Mouse (Mus musculus) testis, postnatal 14 days (tissue): ENCODE data around the gene Klf6.

Experiments
- DNase-seq: peaks from one replicate; pipeline ENCODE4 v3.0.0; 2021; ENCODE audit warnings: low spot score

The Klf6 gene

DNA sequence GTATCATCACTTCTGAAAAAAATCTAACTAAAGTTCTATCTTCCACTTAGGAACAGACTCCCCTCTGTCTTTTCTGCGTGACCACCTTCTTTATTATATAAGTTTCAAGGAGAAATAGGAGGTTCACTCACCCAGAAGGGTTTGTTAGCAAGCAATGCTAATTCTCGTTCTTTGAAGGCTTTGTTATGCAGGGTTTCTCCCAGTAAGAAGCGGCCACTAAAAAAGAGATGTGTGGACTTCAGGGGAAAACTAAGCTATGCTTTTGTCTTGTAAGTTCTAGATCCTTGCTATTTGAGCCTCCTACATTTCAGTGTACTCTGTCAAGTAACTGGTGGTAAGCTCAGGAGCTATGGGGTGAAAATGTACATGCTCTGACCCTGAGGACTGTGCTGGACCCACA, 38.4 kb downstream of the Klf6 start:
- DNase-seq, result no peak

- DNase-seq, result no peak
Observed at GRCm38 (mm10) chr13:5913201-5913600, 51.9 kb downstream of the Klf6 start.

- no peak for DNase-seq
Observed at GRCm38 (mm10) chr13:5917360-5917759, 56.1 kb downstream of the Klf6 start.

- DNase-seq, result no peak
Observed at GRCm38 (mm10) chr13:5919966-5920365, 58.7 kb downstream of the Klf6 start.
